Mouse (Mus musculus) lung, postnatal 0 days (tissue): ENCODE data around the gene Nmnat2.

Experiments used
- CTCF ChIP-seq: IDR thresholded peaks from 2 replicates; pipeline ENCODE4 v1.5.1; 2016; ENCODE audit warnings: antibody characterized with exemption, mild to moderate bottlenecking
- EP300 ChIP-seq: IDR thresholded peaks from 2 replicates; pipeline ENCODE4 v1.6.1; 2016; ENCODE audit warnings: antibody characterized with exemption, mild to moderate bottlenecking, control low read depth

- TF ChIP-seq EP300 (no peak), CTCF (no peak)
Observed at GRCm38 (mm10) chr1:152964344-152964743, 9.6 kb downstream of the Nmnat2 start.
